Mouse (Mus musculus) thymus, adult 2 months (tissue): Measurements from ENCODE around the gene Cyp2j9. TPM values are rescaled to one million over a fixed set of nuclear protein-coding genes. Genes with fewer than 3 reads are reported as not detected.

Experiments used
- DNase-seq: peaks from one replicate; pipeline ENCODE4 v3.0.0; 2021
- H3K27ac ChIP-seq: fragments of 200-500 bp; 2 replicates; pipeline ENCODE4 v1.5.1; 2012; ENCODE audit warnings: low read length, control low read depth; ENCODE audit not compliant: control insufficient read depth, insufficient read depth
- H3K27me3 ChIP-seq: fragments of 200-500 bp; 2 replicates; pipeline ENCODE4 v1.6.1; 2012; ENCODE audit warnings: mild to moderate bottlenecking, low read length, moderate library complexity, mixed read lengths; ENCODE audit not compliant: control insufficient read depth, insufficient read depth
- H3K36me3 ChIP-seq: fragments of 200-500 bp; 2 replicates; pipeline ENCODE4 v1.6.1; 2012; ENCODE audit warnings: mild to moderate bottlenecking, low read length, moderate library complexity; ENCODE audit not compliant: control insufficient read depth, insufficient read depth
- H3K4me1 ChIP-seq: fragments of 200-500 bp; replicated peaks from 2 replicates; pipeline ENCODE4 v1.6.1; 2012; ENCODE audit warnings: low read length; ENCODE audit not compliant: control insufficient read depth, insufficient read depth
- H3K4me3 ChIP-seq: fragments of 200-500 bp; 2 replicates; pipeline ENCODE4 v1.5.1; 2012; ENCODE audit warnings: mild to moderate bottlenecking, low read length, control low read depth, moderate library complexity; ENCODE audit not compliant: control insufficient read depth, insufficient read depth
- CTCF ChIP-seq: fragments of 200-500 bp; IDR thresholded peaks from 2 replicates; pipeline ENCODE4 v1.5.1; 2012; ENCODE audit warnings: mild to moderate bottlenecking, control low read depth, low read length, moderate library complexity, borderline replicate concordance; ENCODE audit not compliant: control insufficient read depth, poor library complexity, insufficient read depth; ENCODE audit errors: extremely low read depth
- POLR2A ChIP-seq: fragments of 200-500 bp; IDR thresholded peaks from 2 replicates; pipeline ENCODE4 v1.6.1; 2012; ENCODE audit warnings: mild to moderate bottlenecking, low read length, control low read depth, moderate library complexity; ENCODE audit not compliant: control insufficient read depth, poor library complexity, insufficient read depth; ENCODE audit errors: extremely low read depth
- WGBS: fragments of 180-500 bp; shearing (Covaris S2); methylation state at CpG from one replicate; pipeline ENCODE4 v1.1.7; 2018; 5-methylcytosine and 5-hydroxymethylcytosine counted together
- polyA plus RNA-seq: library from polyadenylated mRNA; depleted of rRNA; stranded (reverse); fragments of >200 nt; gene quantifications from 2 replicates; pipeline ENCODE4 v1.2.3, GENCODE M21; 2012; rRNA removed

Gene Cyp2j9
- polyA plus RNA-seq, 1 experiment: 1.3 TPM

DNA sequence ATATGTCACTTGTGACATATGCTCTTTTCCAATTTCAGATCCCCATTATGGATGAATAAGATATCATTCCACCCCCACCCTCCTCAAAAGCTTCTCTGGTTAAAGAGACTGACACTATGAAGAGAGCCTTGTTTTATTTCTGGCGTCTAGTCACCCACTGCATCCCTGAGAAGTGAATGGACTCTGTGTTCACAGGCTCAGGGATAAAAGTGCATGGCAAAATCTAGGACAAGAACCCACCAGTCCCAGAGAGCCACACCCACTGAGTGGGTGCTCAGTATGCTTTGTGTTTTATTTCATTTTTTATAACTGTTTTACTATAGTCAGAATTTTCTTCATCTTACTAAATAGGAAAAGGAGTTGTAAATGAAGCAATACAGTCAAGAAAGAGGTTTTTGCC is 45.4 kb downstream of the Cyp2j9 start:
- 88% methylated on average over 1 of the region's 1 CpGs for WGBS
- TF ChIP-seq POLR2A (no peak), CTCF (no peak)
- H3K4me3 ChIP-seq: no peak overlapping the region
- H3K36me3 ChIP-seq: no peaks in the 10 kb centered on the region
- H3K27me3 ChIP-seq: no peaks in the 10 kb centered on the region
- H3K4me1 ChIP-seq: no peaks in the 10 kb centered on the region
- no peak overlapping the region for H3K27ac ChIP-seq
- no peak for DNase-seq

- WGBS: 33% methylated on average over 1 of the region's 1 CpGs
Measured at GRCm38 (mm10) chr4:96525772-96526171, 65.6 kb downstream of the Cyp2j9 start.

GRCm38 (mm10) chr4:96522256-96522655 is 69.1 kb downstream of the Cyp2j9 start:
- H3K27me3 ChIP-seq: no peaks in the 10 kb centered on the region
- H3K4me1 ChIP-seq: no peaks in the 10 kb centered on the region
- TF ChIP-seq CTCF (no peak), POLR2A (no peak)
- WGBS: 98% methylated on average over 2 of the region's 2 CpGs
- H3K27ac ChIP-seq: no peak overlapping the region
- H3K4me3 ChIP-seq: no peak overlapping the region
- no peaks in the 10 kb centered on the region for H3K36me3 ChIP-seq
- no peak for DNase-seq

More at GRCm38 (mm10) chr4:96525772-96526171, 65.6 kb downstream of the Cyp2j9 start:
- Histone ChIP-seq H3K27ac (no peak overlapping the region), H3K36me3 (no peaks in the 10 kb centered on the region), H3K4me1 (no peaks in the 10 kb centered on the region), H3K4me3 (no peak overlapping the region), H3K27me3 (no peaks in the 10 kb centered on the region)
- no peak for DNase-seq
- TF ChIP-seq CTCF (no peak), POLR2A (no peak)

Other genes starting within 250 kb of the Cyp2j9 start
- gene Cyp2j11, start 242.9 kb downstream of the Cyp2j9 start, polyA plus RNA-seq: 0.07 TPM in 1 of 2 replicates, not detected in the other
- gene Cyp2j8, start 84.2 kb downstream of the Cyp2j9 start, polyA plus RNA-seq: not detected in 2 replicates
- gene Cyp2j6, start 37.9 kb downstream of the Cyp2j9 start, polyA plus RNA-seq: 0.80 and 0.92 TPM in 2 replicates
- gene Cyp2j5, start 72.6 kb upstream of the Cyp2j9 start, polyA plus RNA-seq: 0.07 and 0.23 TPM in 2 replicates
- not detected in 2 replicates for gene Gm12695, start 193.6 kb upstream of the Cyp2j9 start, polyA plus RNA-seq